Mouse (Mus musculus): ENCODE results near the gene Gm21885. TPM values are rescaled to one million over a fixed set of nuclear protein-coding genes. Genes with fewer than 3 reads are reported as not detected.

Gene Gm21885
- polyA plus RNA-seq, 1 experiment, result not detected

- Histone ChIP-seq H3K4me1 (ENCODE audit: control insufficient read depth, insufficient read depth, low read length) (no peaks in the 10 kb centered on the region), H3K27ac (ENCODE audit: insufficient read depth, low read length) (no peak overlapping the region), H3K4me3 (ENCODE audit: insufficient read depth, low read length) (peak overlapping the region; percentile 22)
- TF ChIP-seq CTCF (IDR thresholded peaks at IDR 0.05; ENCODE audit: extremely low read depth, insufficient read depth, low read length) (peak; percentile 99), POLR2A (IDR thresholded peaks at IDR 0.05; ENCODE audit: extremely low read depth, insufficient read depth, low read length) (peak; percentile 48)
Observed at GRCm38 (mm10) chr11:94276869-94277337, 4.8 kb upstream of the Gm21885 start.

- Histone ChIP-seq H3K27ac (ENCODE audit: insufficient read depth, low read length) (no peak overlapping the region), H3K4me3 (ENCODE audit: insufficient read depth, low read length) (no peak overlapping the region), H3K4me1 (ENCODE audit: control insufficient read depth, insufficient read depth, low read length) (no peaks in the 10 kb centered on the region)
- TF ChIP-seq POLR2A (IDR thresholded peaks at IDR 0.05; ENCODE audit: extremely low read depth, insufficient read depth, low read length), result no peak
Observed at GRCm38 (mm10) chr11:94282291-94282690, 618 bp downstream of the Gm21885 start.

- TF ChIP-seq CTCF (IDR thresholded peaks at IDR 0.05; ENCODE audit: extremely low read depth, insufficient read depth, low read length) (no peak), POLR2A (IDR thresholded peaks at IDR 0.05; ENCODE audit: extremely low read depth, insufficient read depth, low read length) (no peak)
- Histone ChIP-seq H3K4me3 (ENCODE audit: insufficient read depth, low read length) (no peak overlapping the region), H3K27ac (ENCODE audit: insufficient read depth, low read length) (no peak overlapping the region), H3K4me1 (ENCODE audit: control insufficient read depth, insufficient read depth, low read length) (no peaks in the 10 kb centered on the region)
Observed at GRCm38 (mm10) chr11:94283536-94284099, 1.9 kb downstream of the Gm21885 start.

GRCm38 (mm10) chr11:94285886-94286574 lies 4.4 kb downstream of the Gm21885 start:
- TF ChIP-seq CTCF (IDR thresholded peaks at IDR 0.05; ENCODE audit: extremely low read depth, insufficient read depth, low read length) (no peak), POLR2A (IDR thresholded peaks at IDR 0.05; ENCODE audit: extremely low read depth, insufficient read depth, low read length) (no peak)
- no peak overlapping the region for H3K4me3 ChIP-seq (ENCODE audit: insufficient read depth, low read length)
- no peak overlapping the region for H3K27ac ChIP-seq (ENCODE audit: insufficient read depth, low read length)
- H3K4me1 ChIP-seq (ENCODE audit: control insufficient read depth, insufficient read depth, low read length), result no peaks in the 10 kb centered on the region

GRCm38 (mm10) chr11:94287105-94287504 lies 5.4 kb downstream of the Gm21885 start:
- Histone ChIP-seq H3K27ac (ENCODE audit: insufficient read depth, low read length) (no peak overlapping the region), H3K4me1 (ENCODE audit: control insufficient read depth, insufficient read depth, low read length) (no peaks in the 10 kb centered on the region), H3K4me3 (ENCODE audit: insufficient read depth, low read length) (no peak overlapping the region)
- TF ChIP-seq POLR2A (IDR thresholded peaks at IDR 0.05; ENCODE audit: extremely low read depth, insufficient read depth, low read length) (no peak), CTCF (IDR thresholded peaks at IDR 0.05; ENCODE audit: extremely low read depth, insufficient read depth, low read length) (no peak)

GRCm38 (mm10) chr11:94290062-94290740 lies 8.5 kb downstream of the Gm21885 start:
- Histone ChIP-seq H3K27ac (ENCODE audit: insufficient read depth, low read length) (no peak overlapping the region), H3K4me3 (ENCODE audit: insufficient read depth, low read length) (no peak overlapping the region), H3K4me1 (ENCODE audit: control insufficient read depth, insufficient read depth, low read length) (no peaks in the 10 kb centered on the region)
- no peak for TF ChIP-seq POLR2A (IDR thresholded peaks at IDR 0.05; ENCODE audit: extremely low read depth, insufficient read depth, low read length)
- TF ChIP-seq CTCF (IDR thresholded peaks at IDR 0.05; ENCODE audit: extremely low read depth, insufficient read depth, low read length), result no peak

GRCm38 (mm10) chr11:94294996-94295845 lies 13.5 kb downstream of the Gm21885 start:
- Histone ChIP-seq H3K4me3 (ENCODE audit: insufficient read depth, low read length) (no peak overlapping the region), H3K27ac (ENCODE audit: insufficient read depth, low read length) (no peak overlapping the region), H3K4me1 (ENCODE audit: control insufficient read depth, insufficient read depth, low read length) (no peaks in the 10 kb centered on the region)
- TF ChIP-seq POLR2A (IDR thresholded peaks at IDR 0.05; ENCODE audit: extremely low read depth, insufficient read depth, low read length), result no peak
- no peak for TF ChIP-seq CTCF (IDR thresholded peaks at IDR 0.05; ENCODE audit: extremely low read depth, insufficient read depth, low read length)

GRCm38 (mm10) chr11:94312733-94313132 lies 31.1 kb downstream of the Gm21885 start:
- TF ChIP-seq CTCF (IDR thresholded peaks at IDR 0.05; ENCODE audit: extremely low read depth, insufficient read depth, low read length), result no peak
- Histone ChIP-seq H3K27ac (ENCODE audit: insufficient read depth, low read length) (no peak overlapping the region), H3K4me3 (ENCODE audit: insufficient read depth, low read length) (no peak overlapping the region), H3K4me1 (ENCODE audit: control insufficient read depth, insufficient read depth, low read length) (peaks cover 6% of the 10 kb centered on the region)

- no peak overlapping the region for H3K4me3 ChIP-seq (ENCODE audit: insufficient read depth, low read length)
- H3K27ac ChIP-seq (ENCODE audit: insufficient read depth, low read length), result no peak overlapping the region
- peaks cover 6% of the 10 kb centered on the region for H3K4me1 ChIP-seq (ENCODE audit: control insufficient read depth, insufficient read depth, low read length)
- TF ChIP-seq POLR2A (IDR thresholded peaks at IDR 0.05; ENCODE audit: extremely low read depth, insufficient read depth, low read length) (no peak), CTCF (IDR thresholded peaks at IDR 0.05; ENCODE audit: extremely low read depth, insufficient read depth, low read length) (no peak)
Observed at GRCm38 (mm10) chr11:94314098-94314652, 32.5 kb downstream of the Gm21885 start.

Data from cortical plate, adult 2 months (tissue).